Mouse (Mus musculus) lung, postnatal 25 days (tissue): ENCODE data around the gene Cyp3a41b.
"Not testable (repeated sequence)": the region's sequence is repeated elsewhere in the genome, so short reads cannot be mapped to it uniquely, and the experiment has no call there.

Source experiments
- DNase-seq: peaks from one replicate; pipeline ENCODE4 v3.0.0; 2022; ENCODE audit warnings: low spot score

The Cyp3a41b gene

GRCm38 (mm10) chr5:145584630-145585029, at the start of gene Cyp3a41b:
TSS of gene Cyp3a41b (minus strand) at chr5:145584730.
- DNase-seq: not testable (repeated sequence)

- not testable (repeated sequence) for DNase-seq
These were observed 47.8 kb upstream of the Cyp3a41b start for GRCm38 (mm10) chr5:145632286-145632685.

- not testable (repeated sequence) for DNase-seq
These were observed 20.4 kb upstream of the Cyp3a41b start for GRCm38 (mm10) chr5:145604891-145605290.

- DNase-seq: not testable (repeated sequence)
These were observed 13.3 kb upstream of the Cyp3a41b start for GRCm38 (mm10) chr5:145597851-145598250.

GRCm38 (mm10) chr5:145577321-145577720, 7.2 kb downstream of the Cyp3a41b start:
- DNase-seq: not testable (repeated sequence)

GRCm38 (mm10) chr5:145575660-145576059, 8.9 kb downstream of the Cyp3a41b start:
- DNase-seq: not testable (repeated sequence)

GRCm38 (mm10) chr5:145571922-145572321, 12.6 kb downstream of the Cyp3a41b start:
- DNase-seq: not testable (repeated sequence)
